Mouse (Mus musculus) left cerebral cortex, postnatal 25 days (tissue): ENCODE data around the gene Pank2. TPM values are rescaled to one million over a fixed set of nuclear protein-coding genes. Genes with fewer than 3 reads are reported as not detected.

Experiments
- DNase-seq, 2 experiments: peaks; one replicate each; pipeline ENCODE4 v3.0.0; 2022; ENCODE audit warnings: low spot score in 2 of 2, mixed read lengths in 1 of 2
- intact Hi-C: fragments of 180-260 bp; cut with DNase I; formaldehyde crosslinking; loops from one replicate; pipeline ENCODE4 v1.15.1; 2025
- microRNA-seq, 2 experiments: library from miRNA; unstranded; fragments of <30 nt; microRNA quantifications; one replicate each; pipeline ENCODE4 v1.2.0; 2022
- total RNA-seq, 2 experiments: library from RNA; stranded (reverse); gene quantifications; 2 replicates each; pipeline ENCODE4 v1.2.3; 2021

The Pank2 gene
- total RNA-seq, 2 experiments from 2014 or later = 64.4 to 70.3 TPM

DNA sequence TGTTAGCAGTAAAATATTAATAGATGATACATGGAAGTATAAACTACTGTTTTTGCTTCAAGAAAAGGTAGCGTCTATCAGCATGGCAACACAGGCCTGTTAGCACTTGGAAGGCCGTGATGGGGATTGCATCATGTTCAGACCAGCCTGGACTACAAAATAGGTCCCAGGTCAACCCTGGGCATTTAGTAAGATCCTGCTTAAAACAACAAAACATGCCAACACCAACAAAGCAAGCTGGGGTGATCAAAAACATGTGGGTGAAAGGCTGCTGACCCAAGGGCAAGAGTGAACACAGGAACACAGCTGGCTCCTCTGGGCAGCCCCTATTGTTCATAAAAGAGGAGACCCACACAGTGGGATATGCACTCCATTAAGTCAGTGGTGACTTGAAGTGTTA is 45.5 kb downstream of the Pank2 start:
- DNase-seq = no peak
- intact Hi-C loops = no loop called here

DNA sequence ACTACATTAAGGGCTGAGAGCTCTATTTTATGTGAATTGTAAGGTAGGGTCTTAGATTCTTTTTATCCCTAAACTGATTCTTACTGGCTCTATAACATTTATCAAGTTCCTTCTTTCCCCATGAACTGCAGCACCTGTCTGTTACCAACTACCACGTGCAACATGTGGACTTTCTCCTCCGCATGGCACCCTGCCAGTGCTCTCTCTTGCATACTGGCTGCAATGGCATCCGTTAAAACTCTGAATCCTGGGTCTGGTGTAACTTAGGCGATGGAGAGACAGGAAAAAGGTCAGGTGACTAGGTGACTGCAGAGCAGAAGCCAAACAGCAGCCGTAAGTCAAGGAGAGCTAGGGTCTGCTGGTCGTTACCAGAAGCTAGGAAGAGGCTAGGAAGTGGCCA is 47.0 kb downstream of the Pank2 start:
- no peak for DNase-seq
- intact Hi-C loops = no loop called here

DNA sequence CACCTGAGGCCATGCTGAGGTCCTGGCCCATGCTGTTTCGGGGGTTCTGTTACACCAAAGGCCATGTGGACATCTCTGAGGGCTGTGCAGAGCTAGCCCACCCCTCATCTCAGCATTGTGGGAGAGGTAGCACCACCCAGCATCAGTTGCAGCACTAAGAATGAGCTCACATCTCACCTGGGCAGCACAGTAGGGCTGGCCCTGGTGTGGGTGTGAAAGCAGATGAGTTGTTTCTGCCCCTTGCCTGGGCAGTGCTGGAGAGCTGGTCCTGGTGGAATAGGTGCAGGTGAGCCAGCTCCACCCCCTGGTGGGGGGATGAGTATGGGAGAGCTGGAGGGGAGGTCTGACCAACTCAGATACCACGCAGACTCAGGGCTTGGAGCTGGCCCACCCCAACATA is 53.9 kb downstream of the Pank2 start:
- intact Hi-C loops = no loop called here
- no peak for DNase-seq

DNA sequence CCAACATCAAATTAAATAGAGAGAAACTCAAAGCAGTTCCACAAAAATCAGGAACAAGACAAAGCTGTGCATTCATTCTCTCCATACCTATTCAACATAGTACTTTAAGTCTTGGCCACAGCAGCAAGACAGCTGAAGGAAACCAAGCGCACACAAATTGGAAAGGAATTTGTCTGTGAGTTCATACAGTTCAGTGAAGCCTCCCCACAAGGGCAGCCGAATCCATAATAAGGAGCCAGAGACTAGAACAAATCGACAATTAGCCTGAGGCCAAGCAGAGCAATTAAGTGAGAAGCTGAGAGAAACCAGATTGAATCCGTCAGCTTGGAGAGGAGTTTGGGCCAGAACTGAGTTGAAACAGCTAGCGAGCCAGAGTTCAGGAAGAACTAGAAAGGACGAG is 57.1 kb downstream of the Pank2 start:
- intact Hi-C loops = no loop called here
- no peak for DNase-seq

DNA sequence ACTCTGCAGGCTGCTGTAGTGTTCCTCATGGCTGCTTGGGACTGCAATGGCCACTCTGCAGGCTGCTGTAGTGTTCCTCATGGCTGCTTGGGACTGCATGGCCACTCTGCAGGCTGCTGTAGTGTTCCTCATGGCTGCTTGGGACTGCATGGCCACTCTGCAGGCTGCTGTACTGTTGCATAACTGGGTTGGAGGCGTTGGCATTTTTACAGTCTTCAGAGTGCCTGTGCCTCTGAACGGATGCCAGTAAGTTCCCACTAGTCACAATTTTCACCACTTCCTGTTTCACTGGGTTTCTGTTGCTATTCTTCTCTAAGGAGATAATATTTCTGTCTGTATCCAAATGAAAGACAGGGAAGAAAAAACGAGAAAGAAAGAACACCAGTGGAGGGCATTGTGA is 58.9 kb downstream of the Pank2 start:
- intact Hi-C loops = loop anchor here (5.0 kb wide), 1 partner anchor 81 kb away; no protein-coding TSS in a partner anchor
- DNase-seq = peak; percentile 68 to 93

DNA sequence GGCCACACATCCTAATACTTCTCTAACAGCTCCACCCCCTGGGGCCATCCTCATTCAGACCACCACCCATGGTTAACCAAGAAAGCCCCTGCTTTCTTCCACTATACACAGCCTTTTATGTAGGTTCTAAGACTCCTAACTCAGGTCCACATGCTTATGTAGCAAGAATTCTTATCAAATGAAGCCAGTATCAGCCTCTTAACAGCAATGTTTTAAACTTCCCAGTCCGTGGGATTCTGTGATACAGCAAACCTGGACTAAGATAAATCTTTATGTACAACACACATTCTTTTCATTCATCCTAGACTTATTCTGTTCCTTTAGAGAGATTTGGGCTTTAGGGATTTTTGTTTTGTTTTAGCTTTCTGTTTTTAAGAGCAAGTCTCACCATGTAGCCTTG is 61.4 kb downstream of the Pank2 start:
- intact Hi-C loops = loop anchor here (5.0 kb wide), 1 partner anchor 79 kb away; no protein-coding TSS in a partner anchor
- no peak for DNase-seq

DNA sequence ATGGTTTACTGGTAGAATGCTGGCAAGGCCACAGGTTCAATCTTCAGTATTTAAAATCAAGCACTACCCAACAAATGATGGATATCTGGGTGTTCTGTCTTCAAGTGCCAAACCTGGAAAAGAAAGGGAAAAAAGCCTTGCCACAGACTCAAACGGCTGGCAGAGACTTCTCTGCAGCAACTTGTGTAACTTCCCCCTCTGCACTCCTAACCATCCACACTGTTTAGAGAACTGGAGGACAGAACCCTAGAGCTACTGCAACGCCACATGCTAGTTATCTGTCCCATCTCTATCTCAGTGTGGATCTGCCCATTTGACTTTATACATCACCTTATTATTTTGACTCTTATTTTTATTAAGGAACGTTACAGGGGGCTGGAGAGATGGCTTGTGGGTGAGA is 63.7 kb downstream of the Pank2 start:
- no peak for DNase-seq
- intact Hi-C loops = no loop called here

DNA sequence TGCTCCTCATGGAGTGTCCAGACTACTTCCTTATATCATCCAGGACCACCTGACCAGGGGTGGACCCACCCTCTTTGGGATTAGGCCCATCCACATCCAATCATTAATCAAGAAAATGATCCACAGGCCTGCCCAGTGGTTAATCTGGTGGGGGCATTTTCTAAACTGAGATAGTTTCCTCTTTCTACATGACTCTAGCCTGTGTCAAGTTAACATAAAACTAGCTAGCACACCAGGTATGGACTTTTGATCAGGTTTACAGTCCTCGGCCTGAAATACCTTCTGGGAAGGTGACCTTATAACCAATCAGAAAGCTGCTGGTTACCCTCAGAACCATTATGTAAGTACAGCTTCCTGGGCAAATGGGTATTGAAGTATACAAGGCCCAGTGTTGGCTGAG is 66.7 kb downstream of the Pank2 start:
- intact Hi-C loops = no loop called here

DNA sequence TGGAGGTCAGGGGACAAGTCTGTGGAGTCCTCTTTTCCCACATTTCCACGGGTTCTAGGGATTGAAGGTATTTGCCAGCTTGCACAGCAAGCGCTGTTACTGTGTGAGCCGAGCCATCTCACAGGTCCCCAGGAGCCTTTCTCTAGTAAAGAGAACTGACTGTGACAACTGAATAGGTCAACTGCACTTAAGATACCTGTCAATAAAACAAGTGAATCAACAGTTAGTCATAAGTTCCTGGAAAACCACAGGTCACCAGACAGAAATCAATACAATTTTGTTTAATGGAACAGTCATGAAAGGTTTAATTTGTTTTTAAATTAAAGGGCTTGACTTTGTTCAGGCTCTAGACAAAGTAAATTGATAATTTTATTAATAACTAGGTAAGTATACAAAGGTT is 68.3 kb downstream of the Pank2 start:
- DNase-seq = no peak

More for the DNA sequence above, 66.7 kb downstream of the Pank2 start:
- no peak for DNase-seq

DNA sequence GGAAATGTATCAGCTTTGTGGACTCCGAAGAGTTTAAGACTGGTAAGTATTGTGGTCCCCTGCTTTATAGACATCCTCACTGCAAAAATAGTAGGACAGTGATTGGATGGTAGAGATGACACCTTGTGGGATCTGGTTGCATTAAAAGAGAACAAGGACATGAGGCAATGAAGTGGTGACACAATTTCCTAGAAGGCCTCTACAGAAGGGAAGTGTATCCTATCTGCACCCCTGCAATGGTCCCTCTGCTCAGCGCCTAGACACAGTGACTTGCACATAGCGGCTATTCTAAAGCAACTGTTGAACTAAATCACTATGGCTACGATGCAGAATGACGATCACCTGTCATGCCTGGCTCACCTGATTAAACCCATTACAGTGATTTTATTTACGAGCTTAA is 75.3 kb downstream of the Pank2 start:
- intact Hi-C loops = no loop called here
- no peak for DNase-seq

More for the DNA sequence above, 68.3 kb downstream of the Pank2 start:
- intact Hi-C loops = no loop called here

DNA sequence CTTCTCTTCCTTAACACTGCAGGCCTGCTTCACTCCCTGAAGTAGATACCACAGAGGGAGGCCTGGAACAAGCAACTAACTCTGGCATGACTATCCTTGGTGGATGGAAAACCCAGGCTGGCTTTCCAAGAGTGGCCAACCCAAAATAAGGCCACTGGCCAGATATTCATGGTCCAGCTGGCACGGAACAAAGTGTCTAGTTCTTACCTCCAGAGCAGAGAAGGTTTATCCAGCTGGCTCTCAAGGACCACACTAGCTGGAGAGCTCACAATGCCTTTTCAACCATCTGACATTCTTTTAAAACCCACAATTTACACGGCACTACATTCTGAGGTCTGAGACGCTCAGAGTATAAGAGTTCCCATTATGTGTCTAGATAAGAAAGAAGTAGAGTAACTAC is 82.2 kb downstream of the Pank2 start:
- intact Hi-C loops = no loop called here
- peak; percentile 17 to 26 for DNase-seq

DNA sequence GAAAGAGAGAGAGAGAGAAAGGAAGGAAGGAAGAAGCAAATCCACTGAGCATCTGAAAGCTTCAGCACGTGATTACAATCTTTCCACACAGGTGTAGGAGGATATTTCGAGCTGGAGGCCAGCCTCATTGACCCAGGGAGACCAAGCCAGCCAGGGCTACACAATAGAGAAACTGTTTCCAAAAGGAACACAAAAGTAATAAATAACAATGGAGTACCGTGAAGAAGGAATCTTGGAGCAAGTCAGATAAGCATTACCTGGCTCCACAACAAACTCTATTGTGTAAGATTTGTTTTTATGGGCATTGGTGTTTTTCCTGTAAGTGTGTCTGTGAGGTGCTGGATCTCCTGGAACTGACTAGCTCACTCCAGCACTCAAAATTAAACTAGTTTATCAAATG is 83.3 kb downstream of the Pank2 start:
- DNase-seq = no peak
- intact Hi-C loops = no loop called here

Small RNA genes lying within 50 kb of the gene (microRNA-seq; reads per million reads assigned to microRNA genes)
- 31.2 to 38.3 reads per million in 2 experiments for gene Mir103-2

Other genes starting within 250 kb of the Pank2 start
- 10 to 100 TPM; 58.3 to 63.0 TPM for gene Gfra4, start 219.4 kb upstream of the Pank2 start, total RNA-seq
- 1 to 10 TPM; 4.1 to 6.9 TPM for gene Adam33, start 198.7 kb upstream of the Pank2 start, total RNA-seq
- gene Siglec1, start 175.7 kb upstream of the Pank2 start, total RNA-seq = under 1 TPM; 0.23 to 0.28 TPM
- 1 to 10 TPM; 8.9 TPM for gene Hspa12b, start 135.2 kb upstream of the Pank2 start, total RNA-seq
- gene Gm11037, start 129.0 kb upstream of the Pank2 start, total RNA-seq = not detected
- 10 to 100 TPM; 71.7 to 75.8 TPM for gene 1700037H04Rik, start 102.4 kb upstream of the Pank2 start, total RNA-seq
- 10 to 100 TPM; 77.3 to 78.8 TPM for gene Cenpb, start 82.4 kb upstream of the Pank2 start, total RNA-seq
- gene Cdc25b, start 75.5 kb upstream of the Pank2 start, total RNA-seq = 10 to 100 TPM; 13.3 to 16.2 TPM
- gene Spef1, start 75.2 kb upstream of the Pank2 start, total RNA-seq = 10 to 100 TPM in 1 of 2 experiments, 1 to 10 TPM in 1; 9.9 to 12.8 TPM
- gene Ap5s1, start 55.4 kb upstream of the Pank2 start, total RNA-seq = 10 to 100 TPM; 25.1 to 25.4 TPM
- 1 to 10 TPM; 5.3 to 5.8 TPM for gene Mavs, start 28.4 kb upstream of the Pank2 start, total RNA-seq
- gene Rnf24, start 90.4 kb downstream of the Pank2 start, total RNA-seq = 10 to 100 TPM; 38.2 to 40.0 TPM
- 10 to 100 TPM; 67.7 to 73.5 TPM for gene Smox, start 229.0 kb downstream of the Pank2 start, total RNA-seq